Mouse (Mus musculus) hindbrain, embryonic 16.5 days (tissue): Measurements from ENCODE around the gene Lpcat1. TPM values are rescaled to one million over a fixed set of nuclear protein-coding genes. Genes with fewer than 3 reads are reported as not detected.

ENCODE experiments used
- ATAC-seq: fragments of 200-750 bp; cut with Nextera tagmentation; 2 replicates; pipeline ENCODE4 v1.8.0; 2017; ENCODE audit warnings: moderate TSS enrichment, moderate library complexity
- H3K27ac ChIP-seq: fragments of 300-500 bp; sonication (generic); 2 replicates; pipeline ENCODE4 v1.5.1; 2014; ENCODE audit warnings: low read depth, mild to moderate bottlenecking, control low read depth, low read length, moderate library complexity
- H3K27me3 ChIP-seq: fragments of 300-500 bp; sonication (generic); replicated peaks from 2 replicates; pipeline ENCODE4 v1.6.1; 2014; ENCODE audit warnings: low read length; ENCODE audit not compliant: control insufficient read depth, insufficient read depth
- H3K36me3 ChIP-seq: fragments of 300-500 bp; sonication (generic); 2 replicates; pipeline ENCODE4 v1.6.1; 2014; ENCODE audit warnings: mild to moderate bottlenecking, low read length, moderate library complexity, mixed read lengths; ENCODE audit not compliant: control insufficient read depth, insufficient read depth
- H3K4me1 ChIP-seq: fragments of 300-500 bp; sonication (generic); 2 replicates; pipeline ENCODE4 v1.6.1; 2014; ENCODE audit warnings: low read depth, low read length; ENCODE audit not compliant: control insufficient read depth, insufficient read depth
- H3K4me2 ChIP-seq: fragments of 300-500 bp; sonication (generic); 2 replicates; pipeline ENCODE4 v1.6.1; 2014; ENCODE audit warnings: mild to moderate bottlenecking, low read length, control low read depth, moderate library complexity
- H3K4me3 ChIP-seq: fragments of 300-500 bp; sonication (generic); 2 replicates; pipeline ENCODE4 v1.5.1; 2014; ENCODE audit warnings: mild to moderate bottlenecking, low read length, control low read depth, moderate library complexity
- H3K9ac ChIP-seq: fragments of 300-500 bp; sonication (generic); 2 replicates; pipeline ENCODE4 v1.6.1; 2014; ENCODE audit warnings: low read depth, mild to moderate bottlenecking, control low read depth, low read length, moderate library complexity
- H3K9me3 ChIP-seq: fragments of 300-500 bp; sonication (generic); 2 replicates; pipeline ENCODE4 v1.6.1; 2014; ENCODE audit warnings: mild to moderate bottlenecking, low read length, moderate library complexity; ENCODE audit not compliant: control insufficient read depth
- WGBS: fragments of 180-500 bp; shearing (Covaris S2); extraction: QIAGEN DNeasy Blood & Tissue Kit; methylation state at CpG from one replicate; pipeline ENCODE4 v1.1.7; 2014; 5-methylcytosine and 5-hydroxymethylcytosine counted together
- polyA plus RNA-seq: library from polyadenylated mRNA; unstranded; fragments of >200 nt; fragmentation: Nextera tagmentation; extraction: Ambion mirVana; gene quantifications from 2 replicates; pipeline ENCODE4 v1.2.1, GENCODE M21; 2015

Lpcat1 gene
- polyA plus RNA-seq, 1 experiment from 2014 or later = 71.6 TPM

- H3K4me2 ChIP-seq = no peak overlapping the region
- no peak overlapping the region for H3K4me3 ChIP-seq
- H3K4me1 ChIP-seq = no peaks in the 10 kb centered on the region
- WGBS = 81% methylated on average over 7 of the region's 7 CpGs
- no peak overlapping the region for H3K27ac ChIP-seq
- H3K27me3 ChIP-seq = no peaks in the 10 kb centered on the region
- H3K36me3 ChIP-seq = no peaks in the 10 kb centered on the region
- ATAC-seq = no peak
- no peak overlapping the region for H3K9ac ChIP-seq
- no peaks in the 10 kb centered on the region for H3K9me3 ChIP-seq
These were observed 34.4 kb upstream of the Lpcat1 start for GRCm38 (mm10) chr13:73432466-73433149.

GRCm38 (mm10) chr13:73433681-73434535 is 33.1 kb upstream of the Lpcat1 start:
- no peak overlapping the region for H3K4me3 ChIP-seq
- no peak overlapping the region for H3K9ac ChIP-seq
- WGBS = 87% methylated on average over 15 of the region's 15 CpGs
- H3K27me3 ChIP-seq = no peaks in the 10 kb centered on the region
- no peaks in the 10 kb centered on the region for H3K9me3 ChIP-seq
- H3K36me3 ChIP-seq = no peaks in the 10 kb centered on the region
- H3K4me2 ChIP-seq = no peak overlapping the region
- H3K27ac ChIP-seq = no peak overlapping the region
- no peak for ATAC-seq
- H3K4me1 ChIP-seq = no peaks in the 10 kb centered on the region

- no peak overlapping the region for H3K9ac ChIP-seq
- H3K36me3 ChIP-seq = no peaks in the 10 kb centered on the region
- no peaks in the 10 kb centered on the region for H3K27me3 ChIP-seq
- H3K4me1 ChIP-seq = no peaks in the 10 kb centered on the region
- 87% methylated on average over 5 of the region's 5 CpGs for WGBS
- ATAC-seq = no peak
- no peak overlapping the region for H3K27ac ChIP-seq
- no peak overlapping the region for H3K4me2 ChIP-seq
- no peak overlapping the region for H3K4me3 ChIP-seq
- no peaks in the 10 kb centered on the region for H3K9me3 ChIP-seq
These were observed 32.3 kb upstream of the Lpcat1 start for GRCm38 (mm10) chr13:73434687-73435086.

- H3K27me3 ChIP-seq = no peaks in the 10 kb centered on the region
- no peak overlapping the region for H3K4me3 ChIP-seq
- 85% methylated on average over 7 of the region's 7 CpGs for WGBS
- H3K9ac ChIP-seq = no peak overlapping the region
- no peak overlapping the region for H3K27ac ChIP-seq
- H3K4me2 ChIP-seq = no peak overlapping the region
- H3K4me1 ChIP-seq = no peaks in the 10 kb centered on the region
- no peak for ATAC-seq
- no peaks in the 10 kb centered on the region for H3K9me3 ChIP-seq
- no peaks in the 10 kb centered on the region for H3K36me3 ChIP-seq
These were observed 31.3 kb upstream of the Lpcat1 start for GRCm38 (mm10) chr13:73435662-73436061.

- peak; percentile 83 for ATAC-seq
- Histone ChIP-seq H3K9me3 (no peaks in the 10 kb centered on the region), H3K36me3 (no peaks in the 10 kb centered on the region), H3K4me1 (no peaks in the 10 kb centered on the region), H3K9ac (no peak overlapping the region), H3K4me2 (no peak overlapping the region), H3K4me3 (no peak overlapping the region), H3K27me3 (no peaks in the 10 kb centered on the region), H3K27ac (peak overlapping the region; percentile 26; the same call in 1 of the 2 replicates)
- 39% methylated on average over 9 of the region's 9 CpGs for WGBS
These were observed 27.9 kb upstream of the Lpcat1 start for GRCm38 (mm10) chr13:73439057-73439456.

GRCm38 (mm10) chr13:73441032-73441431 is 26.0 kb upstream of the Lpcat1 start:
- Histone ChIP-seq H3K27ac (no peak overlapping the region), H3K9ac (no peak overlapping the region), H3K4me3 (no peak overlapping the region), H3K9me3 (no peaks in the 10 kb centered on the region), H3K4me1 (no peaks in the 10 kb centered on the region), H3K36me3 (no peaks in the 10 kb centered on the region), H3K4me2 (no peak overlapping the region), H3K27me3 (no peaks in the 10 kb centered on the region)
- no peak for ATAC-seq
- WGBS = 89% methylated on average over 4 of the region's 4 CpGs

GRCm38 (mm10) chr13:73441686-73442085 is 25.3 kb upstream of the Lpcat1 start:
- Histone ChIP-seq H3K4me2 (no peak overlapping the region), H3K9ac (no peak overlapping the region), H3K9me3 (no peaks in the 10 kb centered on the region), H3K36me3 (no peaks in the 10 kb centered on the region), H3K4me1 (no peaks in the 10 kb centered on the region), H3K27ac (no peak overlapping the region), H3K4me3 (no peak overlapping the region), H3K27me3 (no peaks in the 10 kb centered on the region)
- no peak for ATAC-seq
- WGBS = 81% methylated on average over 5 of the region's 5 CpGs

GRCm38 (mm10) chr13:73442431-73442830 is 24.6 kb upstream of the Lpcat1 start:
- ATAC-seq = no peak
- H3K4me1 ChIP-seq = no peaks in the 10 kb centered on the region
- no peaks in the 10 kb centered on the region for H3K27me3 ChIP-seq
- H3K9ac ChIP-seq = no peak overlapping the region
- no peaks in the 10 kb centered on the region for H3K36me3 ChIP-seq
- 90% methylated on average over 5 of the region's 5 CpGs for WGBS
- no peak overlapping the region for H3K4me2 ChIP-seq
- no peak overlapping the region for H3K4me3 ChIP-seq
- no peaks in the 10 kb centered on the region for H3K9me3 ChIP-seq
- no peak overlapping the region for H3K27ac ChIP-seq

- Histone ChIP-seq H3K27ac (no peak overlapping the region), H3K4me2 (no peak overlapping the region), H3K4me1 (no peaks in the 10 kb centered on the region), H3K4me3 (no peak overlapping the region), H3K9ac (no peak overlapping the region), H3K27me3 (no peaks in the 10 kb centered on the region), H3K9me3 (no peaks in the 10 kb centered on the region), H3K36me3 (no peaks in the 10 kb centered on the region)
- no peak for ATAC-seq
- 93% methylated on average over 4 of the region's 4 CpGs for WGBS
These were observed 23.7 kb upstream of the Lpcat1 start for GRCm38 (mm10) chr13:73443093-73443821.
